Mouse (Mus musculus) brain, embryonic 14.5 days (tissue): Measurements from ENCODE around the gene Olfr628.

Source experiments
- CTCF ChIP-seq: fragments of 200-500 bp; IDR thresholded peaks from 2 replicates; pipeline ENCODE4 v1.5.1; 2012; ENCODE audit warnings: inconsistent platforms, mild to moderate bottlenecking, moderate library complexity, borderline replicate concordance; ENCODE audit not compliant: insufficient read depth, insufficient read length; ENCODE audit errors: extremely low read depth
- POLR2A ChIP-seq: fragments of 200-500 bp; IDR thresholded peaks from 2 replicates; pipeline ENCODE4 v1.6.1; 2012; ENCODE audit warnings: mild to moderate bottlenecking, inconsistent platforms, borderline replicate concordance; ENCODE audit not compliant: poor library complexity, insufficient read depth, insufficient read length, severe bottlenecking; ENCODE audit errors: extremely low read depth

DNA sequence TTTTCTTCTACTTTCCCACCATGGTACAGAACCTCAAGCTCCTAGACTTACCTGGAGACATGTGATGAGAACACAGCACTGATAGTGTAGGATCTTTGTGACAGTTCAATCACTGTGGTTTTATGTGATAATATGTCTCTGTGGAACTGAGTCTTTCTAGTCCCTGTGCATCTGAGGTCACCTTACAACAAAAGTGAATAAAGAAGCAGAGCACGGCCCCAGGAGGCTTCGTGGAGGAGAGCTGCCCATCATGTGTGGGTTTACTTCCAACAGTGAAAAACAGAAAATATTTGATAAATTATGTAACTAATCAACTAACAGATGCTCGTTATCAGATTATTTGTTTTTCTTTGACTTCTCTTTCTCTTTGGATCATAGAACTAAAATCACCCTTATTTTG, 49.4 kb downstream of the Olfr628 start, which contains the start of gene Olfr68:
- TF ChIP-seq POLR2A (no peak), CTCF (no peak)
